ENCODE assay signal across 24 mouse cellular contexts in the genomic region with DNA sequence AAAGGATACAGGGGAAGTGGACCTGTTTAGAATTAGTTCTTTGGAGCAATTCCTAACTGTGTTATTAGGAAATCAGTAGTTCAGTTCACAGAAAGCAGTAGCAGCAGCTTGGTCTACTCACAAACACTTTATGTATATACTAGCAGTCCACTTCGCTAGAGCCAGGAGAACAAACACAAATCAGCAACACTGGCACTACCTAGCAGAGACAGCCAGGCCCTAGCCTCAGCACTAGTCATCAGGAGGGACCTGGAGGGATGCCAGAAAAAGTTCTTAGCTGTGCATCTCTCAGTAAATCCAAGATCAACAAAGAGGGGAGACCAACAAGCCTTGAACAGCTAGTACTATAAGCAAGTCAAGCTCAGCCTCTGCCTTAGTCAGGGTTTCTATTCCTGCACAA.
"Had no signal": no experiment of that assay in that cellular context is flagged by ENCODE, and none has a peak within 500 bp of the region (broad histone marks: within the 10 kb centered on the region; RNA-seq: fewer than 3 reads in every experiment).

No protein-coding gene starts in this region.

- H3K27ac ChIP-seq: gastrocnemius, adult 2 months; heart, embryonic 10.5 days; hindbrain, embryonic 10.5 days; hindbrain, embryonic 12.5 days; hindbrain, embryonic 14.5 days; intestine, embryonic 15.5 days; layer of hippocampus, adult 2 months; left cerebral cortex, adult 2 months; limb, embryonic 10.5 days; limb, embryonic 12.5 days had no signal

- H3K27me3 ChIP-seq: heart, embryonic 12.5 days; hindbrain, embryonic 12.5 days; intestine, embryonic 15.5 days; limb, embryonic 12.5 days had no signal

- H3K4me2 ChIP-seq: heart, embryonic 12.5 days; hindbrain, embryonic 12.5 days; hindbrain, embryonic 14.5 days; intestine, embryonic 15.5 days; limb, embryonic 12.5 days had no signal

- H3K4me3 ChIP-seq: gastrocnemius, adult 2 months; heart, embryonic 10.5 days; heart, embryonic 12.5 days; hindbrain, embryonic 10.5 days; hindbrain, embryonic 12.5 days; intestine, embryonic 15.5 days; layer of hippocampus, adult 2 months; left cerebral cortex, adult 2 months; limb, embryonic 10.5 days; limb, embryonic 12.5 days had no signal

- H3K4me1 ChIP-seq: heart, embryonic 10.5 days; heart, embryonic 12.5 days; hindbrain, embryonic 10.5 days; hindbrain, embryonic 12.5 days; intestine, embryonic 15.5 days; limb, embryonic 10.5 days; limb, embryonic 12.5 days had no signal

- ATAC-seq: hindbrain, embryonic 16.5 days; inflammation-experienced regulatory T-cells, adult 6 months; intestine, embryonic 15.5 days; intestine, postnatal 0 days had no signal

- H3K36me3 ChIP-seq: heart, embryonic 10.5 days; heart, embryonic 12.5 days; hindbrain, embryonic 10.5 days; hindbrain, embryonic 12.5 days; intestine, embryonic 15.5 days; limb, embryonic 10.5 days; limb, embryonic 12.5 days had no signal

- DNase-seq: gastrocnemius, adult 2 months; gastrocnemius, postnatal 10 days; gastrocnemius, postnatal 25 days; heart, adult 18-20 months; heart, postnatal 10 days; heart, postnatal 4 days; kidney, adult 18-20 months; kidney, adult 8-10 months; kidney, postnatal 10 days; kidney, postnatal 25 days; kidney, postnatal 4 days had no signal

- H3K9me3 ChIP-seq: heart, embryonic 10.5 days; heart, embryonic 12.5 days; hindbrain, embryonic 10.5 days; hindbrain, embryonic 12.5 days; intestine, embryonic 15.5 days; limb, embryonic 10.5 days; limb, embryonic 12.5 days had no signal

- H3K9ac ChIP-seq: heart, embryonic 12.5 days; hindbrain, embryonic 12.5 days; hindbrain, embryonic 14.5 days; intestine, embryonic 15.5 days; limb, embryonic 12.5 days had no signal
